Comparison of ENCODE assay signal across 11 mouse cellular contexts in the genomic region with DNA sequence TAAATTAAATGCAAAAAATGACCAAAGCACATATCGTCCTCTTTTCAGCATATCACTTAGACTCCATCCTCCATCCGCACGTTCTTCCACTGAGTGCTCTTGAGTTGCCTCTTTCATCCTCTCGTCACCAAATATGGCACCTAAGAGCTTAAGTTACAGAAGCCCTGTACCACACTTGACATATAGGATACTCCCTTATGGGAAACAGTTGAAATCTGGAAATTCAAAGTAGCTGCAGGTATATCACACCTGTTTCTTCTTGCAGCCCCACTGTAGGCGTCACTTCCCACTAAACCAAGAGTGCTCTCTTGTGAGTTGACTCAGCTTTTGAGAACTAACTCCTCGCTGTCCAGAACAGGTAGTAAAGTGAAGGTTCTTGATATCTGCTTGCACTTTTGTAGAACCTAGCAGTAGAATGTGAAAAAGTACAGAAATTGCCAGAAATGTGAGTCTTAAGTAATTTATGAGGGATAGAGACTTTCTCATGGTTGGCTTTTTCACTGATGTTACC. TPM values are rescaled to one million over a fixed set of nuclear protein-coding genes. Genes with fewer than 3 reads are reported as not detected.
DNase-seq lines count a peak whose midpoint lies in the region; ATAC-seq and TF ChIP-seq lines count a peak whose summit lies in the region.
"Had no signal": no experiment of that assay in that cellular context is flagged by ENCODE, and none has a peak within 500 bp of the region (broad histone marks: within the 10 kb centered on the region; RNA-seq: fewer than 3 reads in every experiment).

No protein-coding gene starts in this region.

- no peak overlapping the region; the same call in 1 of the 2 replicates for H3K27ac ChIP-seq in heart, embryonic 10.5 days
- H3K27ac ChIP-seq in hindbrain, embryonic 10.5 days, result no peak overlapping the region
- H3K27ac ChIP-seq in liver, embryonic 16.5 days (ENCODE audit: low read length), result peak overlapping the region; percentile 4; the same call in 1 of the 2 replicates
- H3K27ac ChIP-seq in left cerebral cortex, adult 2 months, result no peak overlapping the region

- intact Hi-C loops in left cerebral cortex, adult 2 months (cut with DNase I), result no loop called here

- peaks cover 67% of the 10 kb centered on the region for H3K79me3 ChIP-seq in C2C12 (ENCODE audit: low read depth)

- H3K79me2 ChIP-seq in C2C12 (ENCODE audit: control insufficient read depth, insufficient read depth), result peaks cover 84% of the 10 kb centered on the region

- TF ChIP-seq CTCF in C2C12 (IDR thresholded peaks at IDR 0.05; ENCODE audit: control insufficient read depth, insufficient read depth, insufficient read length), result no peak
- TF ChIP-seq CTCF in left cerebral cortex, adult 2 months (IDR thresholded peaks at IDR 0.05), result no peak

- H3ac ChIP-seq in C2C12 (ENCODE audit: control insufficient read depth, insufficient read length, low read depth), result peak overlapping the region; percentile 3

- 72% methylated on average over 6 of the region's 6 CpGs for WGBS in heart, embryonic 10.5 days
- 90% methylated on average over 6 of the region's 6 CpGs for WGBS in hindbrain, embryonic 10.5 days
- WGBS in liver, embryonic 16.5 days (ENCODE audit: insufficient replicate concordance), result 83% methylated on average over 6 of the region's 6 CpGs

- H3K4me1 ChIP-seq in heart, embryonic 10.5 days, result peaks cover 17% of the 10 kb centered on the region
- peaks cover 21% of the 10 kb centered on the region for H3K4me1 ChIP-seq in hindbrain, embryonic 10.5 days (replicated peaks)
- peaks cover 40% of the 10 kb centered on the region for H3K4me1 ChIP-seq in liver, embryonic 16.5 days (ENCODE audit: control insufficient read depth, low read depth, low read length)

- no peaks in the 10 kb centered on the region for H3K27me3 ChIP-seq in heart, embryonic 10.5 days (ENCODE audit: insufficient read depth, poor library complexity, severe bottlenecking)
- H3K27me3 ChIP-seq in C2C12 (ENCODE audit: control insufficient read depth, insufficient read depth, insufficient read length), result no peaks in the 10 kb centered on the region
- H3K27me3 ChIP-seq in hindbrain, embryonic 10.5 days (ENCODE audit: insufficient read depth, poor library complexity, severe bottlenecking), result no peaks in the 10 kb centered on the region
- no peaks in the 10 kb centered on the region for H3K27me3 ChIP-seq in liver, embryonic 16.5 days (ENCODE audit: control insufficient read depth, insufficient read depth, low read depth, low read length)

- H3K36me3 ChIP-seq in heart, embryonic 10.5 days, result peaks cover 16% of the 10 kb centered on the region
- peaks cover 31% of the 10 kb centered on the region for H3K36me3 ChIP-seq in C2C12 (ENCODE audit: control insufficient read depth, insufficient read depth)
- peaks cover 17% of the 10 kb centered on the region for H3K36me3 ChIP-seq in hindbrain, embryonic 10.5 days
- no peaks in the 10 kb centered on the region for H3K36me3 ChIP-seq in liver, embryonic 16.5 days (ENCODE audit: control insufficient read depth, insufficient read depth)

- no peak overlapping the region for H3K9ac ChIP-seq in liver, embryonic 16.5 days (ENCODE audit: low read depth, low read length)

- no peaks in the 10 kb centered on the region for H3K9me3 ChIP-seq in heart, embryonic 10.5 days
- no peaks in the 10 kb centered on the region for H3K9me3 ChIP-seq in hindbrain, embryonic 10.5 days
- H3K9me3 ChIP-seq in liver, embryonic 16.5 days (replicated peaks; ENCODE audit: control insufficient read depth, low read length), result no peaks in the 10 kb centered on the region

- no peak for ATAC-seq in liver, embryonic 16.5 days (ENCODE audit: low read depth)

- H3K4me2 ChIP-seq in liver, embryonic 16.5 days (ENCODE audit: low read depth, low read length), result peak overlapping the region; percentile 96

- H3K4me3 ChIP-seq in heart, embryonic 10.5 days, result peak overlapping the region; percentile 86
- H3K4me3 ChIP-seq in C2C12 (ENCODE audit: insufficient read depth, poor library complexity, severe bottlenecking), result peak overlapping the region; percentile 68
- peak overlapping the region; percentile 80 for H3K4me3 ChIP-seq in hindbrain, embryonic 10.5 days
- 0 out of 2 replicates have a peak overlapping the region, but pooled peaks have one; percentile 18 for H3K4me3 ChIP-seq in liver, embryonic 16.5 days (ENCODE audit: low read depth, low read length)
- H3K4me3 ChIP-seq in left cerebral cortex, adult 2 months, result no peak overlapping the region

- DNase-seq in heart, embryonic 10.5 days (ENCODE audit: low spot score), result no peak
- no peak for DNase-seq in heart, adult 18-20 months
- no peak for DNase-seq in hindbrain, embryonic 10.5 days (ENCODE audit: low spot score)
- no peak for DNase-seq in layer of hippocampus, adult 9-11 months
- DNase-seq in layer of hippocampus, adult 11-12 months (ENCODE audit: low spot score), result no peak
- no peak for DNase-seq in left cerebral cortex, adult 2 months (ENCODE audit: extremely low spot score in 1 of 2, low spot score in 2 of 2)
- DNase-seq: gastrocnemius, postnatal 25 days; thymus, postnatal 25 days had no signal

TF ChIP-seq in C2C12, 6 proteins besides CTCF, POLR2A, EP300 and RAD21:
- no peak for TF ChIP-seq MYOG (IDR thresholded peaks at IDR 0.05; ENCODE audit: control insufficient read depth, extremely low read depth, insufficient read length)
- no peak for TF ChIP-seq MAX (IDR thresholded peaks at IDR 0.05)
- TF ChIP-seq FOSL1 (IDR thresholded peaks at IDR 0.05; ENCODE audit: insufficient read depth, low read length, poor library complexity, severe bottlenecking), result no peak
- no peak for TF ChIP-seq CEBPB (IDR thresholded peaks at IDR 0.05; ENCODE audit: low read depth)
- no peak for TF ChIP-seq MYOD1 (IDR thresholded peaks at IDR 0.05; ENCODE audit: control insufficient read depth, insufficient read length, low read depth)

RNA-seq across cellular contexts. Expression of gene Zfp62, which starts 2.0 kb away (rescaled TPM):
- 32.8 and 34.6 TPM in 2 replicates for polyA plus RNA-seq in heart, embryonic 10.5 days (2016; fragmentation: Nextera tagmentation; extraction: Ambion mirVana)
- 10 to 100 TPM; 27.6 to 32.6 TPM for total RNA-seq in heart, adult 18-20 months (2021)
- 3.3 TPM for polyA plus RNA-seq in C2C12 (2012; fragmentation: generic; extraction: Trizol)
- polyA plus RNA-seq in hindbrain, embryonic 10.5 days (2016; fragmentation: Nextera tagmentation; extraction: Ambion mirVana), result 28.7 and 43.2 TPM in 2 replicates
- 11.1 and 11.7 TPM in 2 replicates for polyA plus RNA-seq in liver, embryonic 16.5 days (2015; fragmentation: Nextera tagmentation; extraction: Ambion mirVana)
- 10 to 100 TPM; 53.1 to 58.1 TPM for total RNA-seq in left cerebral cortex, adult 2 months (2021)

RNA-seq across cellular contexts. Expression of gene Btnl9, which starts 18.2 kb away (rescaled TPM):
- 0.11 and 0.23 TPM in 2 replicates for polyA plus RNA-seq in heart, embryonic 10.5 days (2016; fragmentation: Nextera tagmentation; extraction: Ambion mirVana)
- 10 to 100 TPM; 22.3 to 25.3 TPM for total RNA-seq in heart, adult 18-20 months (2021)
- not detected for polyA plus RNA-seq in C2C12 (2012; fragmentation: generic; extraction: Trizol)
- polyA plus RNA-seq in hindbrain, embryonic 10.5 days (2016; fragmentation: Nextera tagmentation; extraction: Ambion mirVana), result 0.22 TPM in 1 of 2 replicates, not detected in the other
- polyA plus RNA-seq in liver, embryonic 16.5 days (2015; fragmentation: Nextera tagmentation; extraction: Ambion mirVana), result 1.3 and 1.4 TPM in 2 replicates
- not detected for total RNA-seq in left cerebral cortex, adult 2 months (2021)

RNA-seq across cellular contexts. Expression of gene Mgat1, which starts 38.9 kb away (rescaled TPM):
- polyA plus RNA-seq in heart, embryonic 10.5 days (2016; fragmentation: Nextera tagmentation; extraction: Ambion mirVana), result 41.1 and 46.9 TPM in 2 replicates
- total RNA-seq in heart, adult 18-20 months (2021), result 10 to 100 TPM; 67.1 TPM
- 44.5 TPM for polyA plus RNA-seq in C2C12 (2012; fragmentation: generic; extraction: Trizol)
- 39.9 and 43.2 TPM in 2 replicates for polyA plus RNA-seq in hindbrain, embryonic 10.5 days (2016; fragmentation: Nextera tagmentation; extraction: Ambion mirVana)
- 41.5 TPM in 2 replicates for polyA plus RNA-seq in liver, embryonic 16.5 days (2015; fragmentation: Nextera tagmentation; extraction: Ambion mirVana)
- 10 to 100 TPM; 64.4 to 77.0 TPM for total RNA-seq in left cerebral cortex, adult 2 months (2021)

RNA-seq across cellular contexts. Expression of gene Olfr1394, which starts 51.0 kb away (rescaled TPM):
- not detected in 2 replicates for polyA plus RNA-seq in heart, embryonic 10.5 days (2016; fragmentation: Nextera tagmentation; extraction: Ambion mirVana)
- not detected for total RNA-seq in heart, adult 18-20 months (2021)
- not detected for polyA plus RNA-seq in C2C12 (2012; fragmentation: generic; extraction: Trizol)
- polyA plus RNA-seq in hindbrain, embryonic 10.5 days (2016; fragmentation: Nextera tagmentation; extraction: Ambion mirVana), result not detected in 2 replicates
- polyA plus RNA-seq in liver, embryonic 16.5 days (2015; fragmentation: Nextera tagmentation; extraction: Ambion mirVana), result not detected in 2 replicates
- total RNA-seq in left cerebral cortex, adult 2 months (2021), result not detected
- total RNA-seq: gastrocnemius, postnatal 25 days; megakaryocyte progenitor cell, adult 5-6 weeks had no signal
